Mouse (Mus musculus) MEL (cell line): ENCODE measurements at regions not wholly inside any gene's neighbourhood (a gene's known extent, or its start where the extent isn't known, plus 50 kb on each side); places are given as distances from the start of the nearest gene placed in this dataset.

Experiments used
- DNase-seq: peaks from one replicate; pipeline ENCODE4 v3.0.0; 2011; ENCODE audit warnings: low read depth, low spot score
- H3K27ac ChIP-seq: 2 replicates; pipeline ENCODE4 v1.5.1; 2012; ENCODE audit warnings: low read depth, mild to moderate bottlenecking, control low read depth, low read length, moderate library complexity; ENCODE audit not compliant: control insufficient read depth
- H3K27me3 ChIP-seq, 2 experiments: fragments of 150-350 bp in 1 of 2; sonication (generic) in 1 of 2; 2 replicates each; pipeline ENCODE4 v1.6.1; 2012; ENCODE audit warnings: low read length in 2 of 2, mild to moderate bottlenecking in 2 of 2, improper control_type of control experiment in 1 of 2, moderate library complexity in 1 of 2; ENCODE audit not compliant: insufficient read depth in 2 of 2, control insufficient read depth in 1 of 2
- H3K36me3 ChIP-seq, 2 experiments: 2 replicates each; pipeline ENCODE4 v1.6.1; 2012 to 2014; ENCODE audit warnings: low read length in 2 of 2, improper control_type of control experiment in 1 of 2, inconsistent platforms in 1 of 2, mild to moderate bottlenecking in 1 of 2; ENCODE audit not compliant: insufficient read depth in 2 of 2, control insufficient read depth in 1 of 2
- H3K4me1 ChIP-seq, 2 experiments: fragments of 150-350 bp in 1 of 2; sonication (generic) in 1 of 2; 2 replicates each; pipeline ENCODE4 v1.6.1; 2012; ENCODE audit warnings: low read length in 2 of 2, improper control_type of control experiment in 1 of 2, mild to moderate bottlenecking in 1 of 2; ENCODE audit not compliant: insufficient read depth in 2 of 2, control insufficient read depth in 1 of 2
- H3K4me3 ChIP-seq, 2 experiments: fragments of 150-350 bp in 1 of 2; sonication (generic) in 1 of 2; 2 replicates each; pipeline ENCODE4 v1.5.1; 2012; ENCODE audit warnings: low read depth in 2 of 2, low read length in 2 of 2, mild to moderate bottlenecking in 2 of 2, moderate library complexity in 2 of 2, control low read depth in 1 of 2, improper control_type of control experiment in 1 of 2; ENCODE audit not compliant: control insufficient read depth in 1 of 2, insufficient read depth in 1 of 2
- H3K79me2 ChIP-seq: 2 replicates; pipeline ENCODE4 v1.6.1; 2012; ENCODE audit warnings: mild to moderate bottlenecking, low read length, moderate library complexity; ENCODE audit not compliant: control insufficient read depth, poor library complexity, insufficient read depth
- H3K9ac ChIP-seq: 2 replicates; pipeline ENCODE4 v1.6.1; 2012; ENCODE audit warnings: low read depth, mild to moderate bottlenecking, control low read depth, low read length, moderate library complexity; ENCODE audit not compliant: control insufficient read depth, poor library complexity, severe bottlenecking
- H3K9me3 ChIP-seq: fragments of 150-350 bp; sonication (generic); replicated peaks from 2 replicates; pipeline ENCODE4 v1.6.1; 2012; ENCODE audit warnings: mild to moderate bottlenecking, low read length, improper control_type of control experiment, moderate library complexity; ENCODE audit not compliant: insufficient read depth
- CHD2 ChIP-seq: IDR thresholded peaks from 2 replicates; pipeline ENCODE4 v1.6.1; 2011; ENCODE audit warnings: low read length, improper control_type of control experiment
- GABPA ChIP-seq: IDR thresholded peaks from 2 replicates; pipeline ENCODE4 v1.6.1; 2012; ENCODE audit warnings: low read depth, mild to moderate bottlenecking, inconsistent platforms, low read length, improper control_type of control experiment, moderate library complexity
- GATA1 ChIP-seq: IDR thresholded peaks from 2 replicates; pipeline ENCODE4 v1.6.1; 2011; ENCODE audit warnings: low read depth, low read length, improper control_type of control experiment
- MAX ChIP-seq: IDR thresholded peaks from 2 replicates; pipeline ENCODE4 v1.6.1; 2011; ENCODE audit warnings: low read length, improper control_type of control experiment
- MXI1 ChIP-seq: IDR thresholded peaks from 2 replicates; pipeline ENCODE4 v1.6.1; 2011; ENCODE audit warnings: mild to moderate bottlenecking, low read depth, low read length, improper control_type of control experiment
- MYB ChIP-seq: IDR thresholded peaks from 2 replicates; pipeline ENCODE4 v1.6.1; 2011; ENCODE audit warnings: mild to moderate bottlenecking, low read depth, low read length, improper control_type of control experiment
- NELFE ChIP-seq: IDR thresholded peaks from 2 replicates; pipeline ENCODE4 v1.6.1; 2011; ENCODE audit warnings: low read depth, low read length, improper control_type of control experiment
- SMC3 ChIP-seq: IDR thresholded peaks from 2 replicates; pipeline ENCODE4 v1.6.1; 2011; ENCODE audit warnings: low read depth, low read length, improper control_type of control experiment
- USF2 ChIP-seq, 2 experiments: IDR thresholded peaks; 2 replicates each; pipeline ENCODE4 v1.6.1; 2011 to 2012; ENCODE audit warnings: improper control_type of control experiment in 2 of 2, low read length in 2 of 2, borderline replicate concordance in 1 of 2, inconsistent platforms in 1 of 2, low read depth in 1 of 2, mild to moderate bottlenecking in 1 of 2; ENCODE audit not compliant: insufficient read depth in 1 of 2
- ZC3H11A ChIP-seq: IDR thresholded peaks from 2 replicates; pipeline ENCODE4 v1.6.1; 2012; ENCODE audit warnings: low read depth, mild to moderate bottlenecking, inconsistent platforms, low read length, improper control_type of control experiment
- ZKSCAN1 ChIP-seq: IDR thresholded peaks from 2 replicates; pipeline ENCODE4 v1.6.1; 2012; ENCODE audit warnings: low read depth, mild to moderate bottlenecking, inconsistent platforms, low read length, improper control_type of control experiment, moderate library complexity
- ZMIZ1 ChIP-seq: IDR thresholded peaks from 2 replicates; pipeline ENCODE4 v1.6.1; 2012; ENCODE audit warnings: low read depth, mild to moderate bottlenecking, inconsistent platforms, low read length, improper control_type of control experiment, moderate library complexity

GRCm38 (mm10) chr10:43824009-43824408 is 77.5 kb downstream of the Qrsl1 start:
- Histone ChIP-seq H3K9me3 (no peaks in the 10 kb centered on the region), H3K9ac (no peak overlapping the region), H3K4me3 (no peak overlapping the region), H3K36me3 (no peaks in the 10 kb centered on the region; a peak in 1 of 4 replicates)
- DNase-seq: no peak
- TF ChIP-seq ZMIZ1 (no peak), GABPA (no peak), CHD2 (no peak), USF2 (IDR thresholded peaks at IDR 0.05; ENCODE audit: borderline replicate concordance in 1 of 2, insufficient read depth in 1 of 2, low read depth in 1 of 2, low read length in 2 of 2) (no peak), MXI1 (no peak), ZC3H11A (no peak), GATA1 (no peak), NELFE (no peak), MAX (no peak), ZKSCAN1 (no peak), SMC3 (no peak), MYB (no peak)
- TF ChIP-seq, all 39 proteins: peak for 0
- Histone ChIP-seq H3K4me1 (peaks cover 0 to 1% of the 10 kb centered on the region in 2 experiments; a peak in 3 of 4 replicates), H3K27ac (no peak overlapping the region), H3K79me2 (no peaks in the 10 kb centered on the region), H3K27me3 (no peaks in the 10 kb centered on the region)
